Mouse (Mus musculus) liver, postnatal 0 days (tissue): Measurements from ENCODE around the gene Hs3st6. TPM values are rescaled to one million over a fixed set of nuclear protein-coding genes. Genes with fewer than 3 reads are reported as not detected.

Experiments
- ATAC-seq: fragments of 200-750 bp; cut with Nextera tagmentation; 2 replicates; pipeline ENCODE4 v1.8.0; 2017; ENCODE audit warnings: mild to moderate bottlenecking, moderate library complexity
- DNase-seq: peaks from one replicate; pipeline ENCODE4 v3.0.0-alpha.2; 2016
- H3K27ac ChIP-seq: fragments of 300-500 bp; sonication (generic); 2 replicates; pipeline ENCODE4 v1.5.1; 2014; ENCODE audit warnings: antibody characterized with exemption, moderate library complexity, mild to moderate bottlenecking, low read depth
- H3K27me3 ChIP-seq: fragments of 300-500 bp; sonication (generic); 2 replicates; pipeline ENCODE4 v1.6.1; 2014; ENCODE audit warnings: low read length, control low read depth, mixed read lengths; ENCODE audit not compliant: insufficient read depth
- H3K36me3 ChIP-seq: fragments of 300-500 bp; sonication (generic); replicated peaks from 2 replicates; pipeline ENCODE4 v1.6.1; 2014; ENCODE audit warnings: mild to moderate bottlenecking, control low read depth, low read length, moderate library complexity, mixed read lengths; ENCODE audit not compliant: insufficient read depth
- H3K4me1 ChIP-seq: fragments of 300-500 bp; sonication (generic); 2 replicates; pipeline ENCODE4 v1.6.1; 2014; ENCODE audit warnings: antibody characterized with exemption, mild to moderate bottlenecking, control low read depth; ENCODE audit not compliant: insufficient read depth
- H3K4me2 ChIP-seq: fragments of 300-500 bp; sonication (generic); 2 replicates; pipeline ENCODE4 v1.6.1; 2014; ENCODE audit warnings: low read depth, mild to moderate bottlenecking, low read length, moderate library complexity, mixed read lengths
- H3K4me3 ChIP-seq: fragments of 300-500 bp; sonication (generic); 2 replicates; pipeline ENCODE4 v1.5.1; 2014; ENCODE audit warnings: low read depth, low read length
- H3K9ac ChIP-seq: fragments of 300-500 bp; sonication (generic); replicated peaks from 2 replicates; pipeline ENCODE4 v1.6.1; 2014; ENCODE audit warnings: mild to moderate bottlenecking, moderate library complexity
- H3K9me3 ChIP-seq: fragments of 300-500 bp; sonication (generic); 2 replicates; pipeline ENCODE4 v1.6.1; 2016; ENCODE audit warnings: mild to moderate bottlenecking, control low read depth, low read length, mixed read lengths
- CTCF ChIP-seq: sonication (generic); IDR thresholded peaks from 2 replicates; pipeline ENCODE4 v1.5.1; 2016; ENCODE audit warnings: antibody characterized with exemption, low read depth
- EP300 ChIP-seq: IDR thresholded peaks from 2 replicates; pipeline ENCODE4 v1.6.1; 2016; ENCODE audit warnings: antibody characterized with exemption, low read depth, mild to moderate bottlenecking
- WGBS: fragments of 180-500 bp; shearing (Covaris S2); extraction: QIAGEN DNeasy Blood & Tissue Kit; methylation state at CpG from one replicate; pipeline ENCODE4 v1.1.7; 2014; ENCODE audit not compliant: insufficient replicate concordance; 5-methylcytosine and 5-hydroxymethylcytosine counted together
- polyA plus RNA-seq: library from polyadenylated mRNA; unstranded; fragments of >200 nt; fragmentation: Nextera tagmentation; extraction: Ambion mirVana; gene quantifications from 2 replicates; pipeline ENCODE4 v1.2.1, GENCODE M21; 2015

The Hs3st6 gene
- polyA plus RNA-seq, 1 experiment from 2014 or later, result 0.20 TPM

DNA sequence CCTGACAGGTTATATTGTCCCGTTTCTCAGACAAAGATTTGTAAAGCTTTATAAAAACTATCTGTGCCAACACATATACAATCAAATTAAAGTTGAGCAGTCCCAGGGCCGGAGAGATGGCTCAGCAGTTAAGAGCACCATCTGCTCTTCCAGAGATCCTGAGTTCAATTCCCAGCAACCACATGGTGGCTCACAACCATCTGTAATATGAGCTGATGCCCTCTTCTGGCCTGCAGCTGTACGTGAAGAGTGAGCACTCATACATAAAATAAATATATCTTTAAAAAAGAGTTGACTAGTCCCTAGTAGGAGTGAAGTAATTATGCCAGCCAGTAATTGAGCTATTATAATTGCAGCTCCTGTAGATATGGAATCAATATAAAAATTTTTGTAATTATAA is 47.7 kb downstream of the Hs3st6 start:
- ATAC-seq (no peak), DNase-seq (no peak)
- H3K9ac ChIP-seq, result no peak overlapping the region
- H3K27ac ChIP-seq, result no peak overlapping the region
- no peak for TF ChIP-seq EP300
- TF ChIP-seq CTCF, result peak; percentile 6; the same call in 1 of the 2 replicates
- H3K9me3 ChIP-seq, result no peaks in the 10 kb centered on the region
- H3K36me3 ChIP-seq, result no peaks in the 10 kb centered on the region
- no peak overlapping the region for H3K4me3 ChIP-seq
- H3K4me1 ChIP-seq, result peaks cover 7% of the 10 kb centered on the region
- H3K4me2 ChIP-seq, result no peak overlapping the region
- WGBS, result 54% methylated on average over 3 of the region's 3 CpGs
- peaks cover 4% of the 10 kb centered on the region; the same call in 1 of the 2 replicates for H3K27me3 ChIP-seq

DNA sequence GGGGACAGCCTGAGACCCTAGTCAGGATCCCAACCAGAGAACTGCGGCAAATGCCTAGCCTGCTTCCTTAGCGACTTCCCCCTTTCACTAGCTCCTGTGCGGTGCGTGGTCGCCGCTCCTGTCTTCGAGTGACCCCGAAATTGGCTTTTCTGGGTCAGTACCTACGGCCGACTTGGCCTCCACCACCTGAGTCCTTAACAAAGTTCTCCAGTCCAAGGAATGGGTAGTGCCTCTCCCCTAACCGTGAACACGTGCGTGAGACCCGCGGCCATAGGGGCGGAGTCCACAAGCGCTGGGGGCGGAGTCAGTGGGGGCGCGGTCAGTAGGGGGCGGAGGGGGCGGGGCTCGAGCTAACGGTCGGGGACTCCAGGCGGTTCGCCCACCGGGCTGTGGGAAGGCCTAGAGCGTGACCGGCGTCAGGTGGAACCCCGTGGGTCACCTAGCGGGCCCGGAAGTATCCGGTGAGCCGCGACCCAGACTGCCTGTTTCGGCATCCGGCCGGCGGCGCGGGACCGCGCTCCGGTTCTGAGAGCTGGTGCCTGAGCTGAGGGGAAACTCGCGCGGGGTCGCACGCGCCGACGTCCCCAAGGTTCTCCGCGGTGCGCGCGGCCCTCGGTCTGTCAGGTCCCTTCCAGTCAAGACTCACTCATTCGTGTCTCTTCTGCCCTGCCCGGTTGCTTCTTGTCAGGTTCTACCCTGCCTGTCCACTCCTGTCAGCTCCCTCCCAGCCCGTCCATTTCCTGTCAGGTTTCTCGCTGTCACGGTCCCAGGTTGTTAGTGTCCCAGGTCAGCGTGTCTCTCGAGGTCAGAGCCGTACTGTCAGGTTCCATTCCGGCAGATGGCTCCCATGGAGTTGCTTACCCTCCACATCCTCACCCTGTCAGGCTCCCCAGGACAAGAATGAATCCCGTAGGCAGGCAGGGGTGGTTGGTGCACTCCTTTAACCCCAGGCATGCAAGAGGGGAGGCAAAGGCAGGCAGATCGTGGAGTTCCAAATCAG is 51.5 kb downstream of the Hs3st6 start, which contains the start of gene Meiob:
Gene Meiob (plus strand): TSS at position 338 of the 1,000 bp plus-strand sequence.
- TF ChIP-seq EP300 (no peak), CTCF (no peak)

More for the DNA sequence above, 51.5 kb downstream of the Hs3st6 start, which contains the start of gene Meiob:
- peaks cover 4% of the 10 kb centered on the region; the same call in 1 of the 2 replicates for H3K27me3 ChIP-seq
- peak within 1 kb of the TSS; percentile 92 for H3K4me2 ChIP-seq
- peak; percentile 92 for DNase-seq
- 0 out of 2 replicates have a peak, but pooled peaks cover 4% of the 10 kb centered on the region for H3K4me1 ChIP-seq
- H3K9ac ChIP-seq, result peak within 1 kb of the TSS; percentile 70
- peak within 1 kb of the TSS; percentile 58 for H3K27ac ChIP-seq
- no peaks in the 10 kb centered on the region for H3K9me3 ChIP-seq
- no peaks in the 10 kb centered on the region for H3K36me3 ChIP-seq
- peak within 1 kb of the TSS; percentile 70 for H3K4me3 ChIP-seq
- WGBS, result under 1% methylated on average over 71 of the region's 71 CpGs
- peak; percentile 95 for ATAC-seq

Other genes starting within 250 kb of the Hs3st6 start
- gene Traf7, start 225.1 kb upstream of the Hs3st6 start, polyA plus RNA-seq, result 14.1 and 17.2 TPM in 2 replicates
- 0.45 and 0.81 TPM in 2 replicates for gene Rab26, start 218.8 kb upstream of the Hs3st6 start, polyA plus RNA-seq
- gene Pkd1, start 203.2 kb upstream of the Hs3st6 start, polyA plus RNA-seq, result 2.7 and 2.8 TPM in 2 replicates
- gene Tsc2, start 120.4 kb upstream of the Hs3st6 start, polyA plus RNA-seq, result 9.3 and 11.3 TPM in 2 replicates
- 3.6 and 4.3 TPM in 2 replicates for gene Nthl1, start 120.3 kb upstream of the Hs3st6 start, polyA plus RNA-seq
- 12.5 and 13.3 TPM in 2 replicates for gene Slc9a3r2, start 102.7 kb upstream of the Hs3st6 start, polyA plus RNA-seq
- gene Npw, start 94.5 kb upstream of the Hs3st6 start, polyA plus RNA-seq, result not detected in 2 replicates
- 7.2 and 7.6 TPM in 2 replicates for gene Zfp598, start 83.3 kb upstream of the Hs3st6 start, polyA plus RNA-seq
- 0.11 TPM in 2 replicates for gene Syngr3, start 63.0 kb upstream of the Hs3st6 start, polyA plus RNA-seq
- 46.5 and 50.7 TPM in 2 replicates for gene Gfer, start 56.8 kb upstream of the Hs3st6 start, polyA plus RNA-seq
- gene Noxo1, start 56.8 kb upstream of the Hs3st6 start, polyA plus RNA-seq, result 0.51 and 0.58 TPM in 2 replicates
- gene Tbl3, start 45.3 kb upstream of the Hs3st6 start, polyA plus RNA-seq, result 18.1 and 21.5 TPM in 2 replicates
- not detected in 2 replicates for gene Rnf151, start 34.9 kb upstream of the Hs3st6 start, polyA plus RNA-seq
- 819 and 856 TPM in 2 replicates for gene Rps2, start 34.9 kb upstream of the Hs3st6 start, polyA plus RNA-seq
- gene Ndufb10, start 28.5 kb upstream of the Hs3st6 start, polyA plus RNA-seq, result 355 TPM in 2 replicates
- 0.14 and 1.4 TPM in 2 replicates for gene Rpl3l, start 25.2 kb upstream of the Hs3st6 start, polyA plus RNA-seq
- gene Msrb1, start 16.3 kb upstream of the Hs3st6 start, polyA plus RNA-seq, result 116 and 119 TPM in 2 replicates
- 0.97 and 1.2 TPM in 2 replicates for gene Meiob, start 51.3 kb downstream of the Hs3st6 start, polyA plus RNA-seq
- gene Hagh, start 87.2 kb downstream of the Hs3st6 start, polyA plus RNA-seq, result 233 and 241 TPM in 2 replicates
- gene Fahd1, start 97.4 kb downstream of the Hs3st6 start, polyA plus RNA-seq, result 84.9 and 90.0 TPM in 2 replicates
- 28.0 and 32.4 TPM in 2 replicates for gene Igfals, start 113.0 kb downstream of the Hs3st6 start, polyA plus RNA-seq
- 41.5 and 46.4 TPM in 2 replicates for gene Nubp2, start 133.4 kb downstream of the Hs3st6 start, polyA plus RNA-seq
- gene Spsb3, start 133.7 kb downstream of the Hs3st6 start, polyA plus RNA-seq, result 43.5 and 45.5 TPM in 2 replicates
- gene Eme2, start 142.1 kb downstream of the Hs3st6 start, polyA plus RNA-seq, result 11.3 and 11.9 TPM in 2 replicates
- gene Mrps34, start 142.1 kb downstream of the Hs3st6 start, polyA plus RNA-seq, result 99.6 and 101 TPM in 2 replicates
- gene Nme3, start 143.5 kb downstream of the Hs3st6 start, polyA plus RNA-seq, result 37.1 and 37.8 TPM in 2 replicates
- gene Mapk8ip3, start 184.0 kb downstream of the Hs3st6 start, polyA plus RNA-seq, result 4.0 and 4.5 TPM in 2 replicates
- 22.4 and 25.1 TPM in 2 replicates for gene Jpt2, start 207.7 kb downstream of the Hs3st6 start, polyA plus RNA-seq